Mouse (Mus musculus) thymus, postnatal 4 days (tissue): ENCODE results near the gene Dyrk1a.

Experiments used
- DNase-seq: peaks from one replicate; pipeline ENCODE4 v3.0.0; 2021

The Dyrk1a gene

DNA sequence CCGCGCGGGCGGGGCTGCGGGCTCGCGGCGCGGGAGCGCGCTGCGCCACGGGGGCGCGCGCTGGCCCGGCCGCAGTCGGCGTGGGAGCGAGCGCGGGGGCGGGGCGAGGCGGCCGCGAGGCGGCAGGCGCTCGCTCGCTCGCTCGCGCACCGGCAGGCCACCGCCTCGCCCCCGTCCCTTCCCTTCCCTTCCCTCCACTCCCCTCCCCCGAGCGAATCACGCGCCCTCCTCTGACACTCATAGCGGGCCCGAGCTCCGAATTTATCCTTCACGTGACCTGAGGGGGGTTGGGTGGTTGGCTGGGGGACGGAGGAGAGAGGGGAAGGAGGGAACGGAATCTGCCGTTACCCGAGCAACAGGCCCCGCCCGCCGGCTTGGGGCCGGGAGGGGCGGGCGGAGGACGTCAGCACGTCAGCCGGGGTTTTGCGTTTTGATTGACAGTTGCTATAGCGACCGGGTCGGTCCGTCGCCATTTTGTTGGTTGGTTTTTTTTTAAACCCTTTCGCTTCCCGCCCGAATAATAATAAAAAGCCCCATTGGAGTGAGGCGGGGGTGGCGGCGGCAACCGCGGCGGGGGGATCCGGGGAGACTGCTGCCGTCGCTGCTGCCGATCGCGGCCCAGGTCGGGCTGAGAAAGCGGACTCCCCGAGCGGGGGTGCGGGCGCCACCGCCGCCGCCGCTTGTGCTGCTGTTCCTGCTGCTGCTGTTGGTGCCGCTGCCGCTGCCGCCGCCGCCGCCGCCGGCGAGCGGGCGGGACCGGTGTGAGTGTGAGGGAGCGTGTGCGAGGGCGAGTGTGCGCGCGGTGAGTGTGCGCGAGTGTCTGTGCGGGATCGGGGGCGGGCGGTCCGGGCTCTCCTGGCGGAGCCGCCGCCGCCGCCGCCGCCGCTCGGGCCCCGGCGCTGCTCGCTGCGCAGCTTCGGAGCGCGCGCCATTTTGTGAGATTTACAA, at the start of gene Dyrk1a:
Gene Dyrk1a, plus strand, starts transcription at position 782 of the 948 bp plus-strand sequence.
- peak; percentile 100 for DNase-seq

DNA sequence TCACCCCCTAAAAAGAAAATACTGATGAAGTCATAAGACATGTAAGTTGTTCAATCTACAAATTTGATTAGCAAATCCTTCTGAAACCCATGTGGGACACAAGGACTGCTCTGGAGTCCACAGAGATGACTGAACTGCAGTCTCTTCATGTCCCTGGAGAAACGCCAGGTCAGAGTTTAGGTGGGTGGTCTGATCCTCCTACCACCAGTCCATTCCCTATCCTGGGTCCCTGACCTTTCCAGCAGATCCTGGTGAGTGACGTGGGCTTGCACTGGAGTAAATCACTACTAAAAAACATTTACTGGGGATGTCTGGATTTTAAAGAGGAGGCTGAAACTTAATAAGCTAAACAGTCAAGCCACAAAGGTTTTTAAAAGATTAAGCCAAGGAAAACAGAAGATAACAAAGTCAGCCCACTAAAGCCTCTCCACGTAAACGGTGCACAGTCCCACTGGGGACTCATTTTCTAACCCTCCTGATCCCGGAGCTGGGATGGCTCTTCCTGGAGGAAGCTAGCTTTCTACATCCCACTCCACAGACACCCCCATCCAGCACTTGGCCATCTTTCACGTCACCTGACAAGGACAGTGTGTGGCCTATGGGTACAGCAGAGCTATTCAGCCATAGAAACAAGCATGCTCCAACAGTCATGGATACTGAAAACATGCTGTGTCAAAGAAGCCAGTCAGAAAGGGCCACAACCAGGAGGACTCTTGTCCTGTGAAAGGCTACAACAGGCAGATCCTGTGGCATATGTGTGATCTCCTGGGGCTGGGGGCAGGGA, 46.0 kb upstream of the Dyrk1a start:
- DNase-seq = no peak

DNA sequence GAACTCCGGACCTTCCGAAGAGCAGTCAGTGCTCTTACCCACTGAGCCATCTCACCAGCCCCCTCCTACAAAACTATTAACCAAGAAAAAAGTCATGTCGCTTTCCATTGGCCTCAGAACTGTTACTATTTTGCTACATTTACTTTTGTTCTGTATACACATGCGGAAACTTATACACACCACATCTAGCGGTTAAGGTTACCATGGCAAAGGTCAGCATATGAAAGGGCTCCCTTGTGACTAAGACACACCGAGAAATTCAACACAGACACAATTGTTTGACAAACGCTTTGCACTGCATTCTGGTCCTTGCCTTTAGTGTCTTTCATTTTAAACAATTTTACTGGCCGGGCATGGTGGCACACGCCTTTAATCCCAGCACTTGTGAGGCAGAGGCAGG, 45.1 kb upstream of the Dyrk1a start:
- DNase-seq = no peak

DNA sequence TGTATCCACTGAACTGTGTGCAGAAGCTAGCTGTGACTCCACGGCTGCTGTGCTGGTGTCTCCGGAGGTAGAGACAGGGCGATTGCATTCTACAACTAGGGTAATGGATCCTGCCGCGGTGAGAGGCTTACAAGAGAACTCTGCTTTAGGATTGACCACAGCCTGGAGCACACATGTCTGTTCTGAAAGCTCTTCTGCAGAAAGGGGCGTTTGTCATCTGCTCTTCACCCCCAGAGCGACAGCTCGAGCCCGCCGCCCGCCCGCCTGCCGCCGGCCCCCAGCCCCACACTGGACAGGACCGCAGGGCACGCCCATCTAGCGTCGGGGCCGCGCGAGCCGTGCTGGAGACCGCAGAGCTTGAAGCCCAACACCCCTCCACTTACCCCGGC, 43.9 kb upstream of the Dyrk1a start:
- DNase-seq = no peak

DNA sequence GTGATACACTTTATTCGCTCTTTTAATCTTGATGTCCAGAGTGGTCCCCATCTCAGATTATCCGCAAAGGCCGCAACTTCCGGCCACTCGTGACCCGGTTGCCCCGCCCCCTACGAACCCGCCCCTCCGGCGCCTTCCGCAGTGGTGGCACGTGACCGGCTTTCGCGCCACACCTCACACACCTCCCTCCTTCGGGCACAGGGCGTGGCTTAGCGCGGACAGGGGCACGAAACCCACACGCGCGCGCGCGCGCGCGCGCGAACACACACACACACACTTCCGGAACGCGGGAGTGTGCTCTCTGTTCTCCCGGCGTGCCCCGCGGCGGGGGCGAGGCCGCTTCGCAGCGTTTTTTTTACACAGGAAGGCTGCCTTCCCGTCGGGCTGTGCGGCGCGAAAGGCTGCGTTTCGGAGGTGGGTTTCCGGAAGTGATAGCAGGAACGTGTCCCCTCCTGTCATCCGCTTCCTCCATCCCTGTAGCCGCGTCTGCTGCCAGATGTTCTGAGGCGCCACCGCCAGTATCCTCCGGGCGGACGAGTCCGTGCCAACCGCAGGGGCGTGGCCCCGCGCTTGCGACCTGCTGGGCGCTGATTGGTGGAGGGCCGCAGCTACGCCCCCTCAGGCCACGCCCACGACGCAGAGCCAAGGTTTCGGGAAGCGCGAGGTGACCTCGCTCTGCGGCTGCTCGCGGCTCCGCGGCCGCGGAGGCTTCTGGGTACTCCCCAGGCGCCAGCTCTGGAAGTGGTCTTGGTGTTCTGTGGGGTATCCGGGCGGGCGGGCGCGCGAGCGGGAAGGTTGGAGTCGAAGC, 43.3 kb upstream of the Dyrk1a start, which contains the start of gene Vps26c:
Gene Vps26c, minus strand, starts transcription at position 487 of the 808 bp plus-strand sequence.
- DNase-seq = peak; percentile 98

DNA sequence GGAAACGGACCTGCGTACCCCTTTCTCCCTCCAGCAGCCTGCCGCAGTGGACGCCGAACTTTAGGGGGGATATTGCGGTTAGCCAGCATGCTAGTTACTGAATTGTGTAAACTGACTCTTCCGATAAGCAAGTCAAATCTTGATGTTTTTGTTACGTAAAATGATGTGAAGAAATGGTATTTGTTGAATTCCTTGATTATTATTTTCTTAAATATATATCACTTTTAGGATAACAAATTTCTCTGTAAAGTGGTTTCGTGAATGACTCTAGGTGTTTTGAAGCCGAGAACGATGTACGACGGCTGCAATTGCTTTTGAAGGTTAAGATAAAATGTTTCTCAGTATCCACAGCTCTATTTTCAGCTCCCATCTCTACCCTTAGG, 42.7 kb upstream of the Dyrk1a start:
- DNase-seq = no peak

DNA sequence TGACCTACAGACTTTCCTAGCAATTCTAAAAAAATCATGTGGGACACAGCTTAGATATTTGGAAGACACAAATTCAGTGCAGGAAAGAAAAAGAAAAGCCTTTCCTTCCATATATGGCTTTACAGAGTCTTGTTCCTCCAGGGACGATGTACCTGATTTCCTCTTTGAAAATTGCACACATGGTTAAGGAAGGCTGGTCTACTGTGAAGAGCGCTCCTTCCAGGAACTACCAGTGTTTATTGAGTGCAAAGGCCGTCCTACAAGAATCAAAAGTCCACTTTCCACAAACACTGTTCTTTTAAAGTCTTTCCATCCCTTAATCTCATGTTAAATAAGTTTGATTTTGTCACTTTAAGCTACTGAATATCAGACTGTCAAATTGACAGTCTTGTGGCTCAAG, 42.3 kb upstream of the Dyrk1a start:
- no peak for DNase-seq

DNA sequence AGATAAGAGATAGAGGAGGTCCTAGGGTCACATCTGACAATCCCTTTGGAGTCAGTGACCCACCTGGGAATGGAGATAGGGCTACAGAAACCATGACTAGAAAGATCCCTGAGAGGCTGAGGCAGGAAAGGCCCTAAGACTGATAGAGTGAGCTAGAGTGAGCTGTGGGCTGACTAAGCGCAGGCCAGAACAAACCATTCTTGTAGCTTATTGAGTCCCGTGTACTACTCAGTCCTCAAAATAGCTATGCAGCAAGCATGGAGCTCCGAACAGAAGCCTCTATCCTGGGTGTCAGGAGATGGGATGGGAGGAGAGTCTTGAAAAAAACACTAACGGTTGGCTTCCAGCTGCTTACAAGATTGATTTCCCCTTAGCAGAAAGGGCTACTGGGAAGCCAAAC, 38.5 kb upstream of the Dyrk1a start:
- no peak for DNase-seq

DNA sequence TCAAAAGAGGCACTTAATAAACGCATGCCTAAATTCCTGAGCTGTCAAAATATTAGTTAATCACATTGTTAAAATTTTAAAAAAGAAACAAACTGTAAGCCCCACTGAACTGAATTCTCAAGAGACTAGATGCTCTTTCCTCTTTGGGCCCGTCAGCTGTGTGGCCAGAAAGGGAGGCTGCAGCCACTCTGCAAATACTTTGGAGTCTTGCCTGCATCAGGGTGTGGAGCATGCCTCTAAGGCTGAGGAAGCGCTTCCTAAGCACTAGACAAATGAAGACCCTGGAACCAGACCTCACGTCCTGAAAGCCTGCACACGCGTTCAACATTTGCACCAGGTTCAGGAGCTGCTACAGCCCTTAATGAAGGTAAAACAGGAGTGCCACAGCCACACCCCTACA, 36.1 kb upstream of the Dyrk1a start:
- no peak for DNase-seq

DNA sequence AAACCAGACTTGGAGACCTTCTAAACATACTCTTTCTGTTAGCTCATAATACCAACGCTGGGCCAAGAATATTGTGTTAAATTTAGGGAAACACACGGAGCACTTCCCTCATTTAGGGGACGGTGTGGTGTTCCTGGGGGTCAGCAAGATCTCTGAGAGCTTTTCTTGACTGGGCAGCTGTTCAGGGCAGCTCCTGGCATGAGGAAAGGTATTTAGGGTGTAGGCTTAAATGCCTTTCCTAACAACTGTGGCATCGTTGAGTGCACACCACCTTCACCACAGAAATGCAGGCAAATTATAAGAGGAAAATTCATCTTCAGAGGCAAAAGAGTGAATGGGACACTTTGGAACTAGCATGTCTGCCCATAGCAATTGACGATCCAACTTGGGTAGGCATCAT, 34.1 kb upstream of the Dyrk1a start:
- DNase-seq = no peak

DNA sequence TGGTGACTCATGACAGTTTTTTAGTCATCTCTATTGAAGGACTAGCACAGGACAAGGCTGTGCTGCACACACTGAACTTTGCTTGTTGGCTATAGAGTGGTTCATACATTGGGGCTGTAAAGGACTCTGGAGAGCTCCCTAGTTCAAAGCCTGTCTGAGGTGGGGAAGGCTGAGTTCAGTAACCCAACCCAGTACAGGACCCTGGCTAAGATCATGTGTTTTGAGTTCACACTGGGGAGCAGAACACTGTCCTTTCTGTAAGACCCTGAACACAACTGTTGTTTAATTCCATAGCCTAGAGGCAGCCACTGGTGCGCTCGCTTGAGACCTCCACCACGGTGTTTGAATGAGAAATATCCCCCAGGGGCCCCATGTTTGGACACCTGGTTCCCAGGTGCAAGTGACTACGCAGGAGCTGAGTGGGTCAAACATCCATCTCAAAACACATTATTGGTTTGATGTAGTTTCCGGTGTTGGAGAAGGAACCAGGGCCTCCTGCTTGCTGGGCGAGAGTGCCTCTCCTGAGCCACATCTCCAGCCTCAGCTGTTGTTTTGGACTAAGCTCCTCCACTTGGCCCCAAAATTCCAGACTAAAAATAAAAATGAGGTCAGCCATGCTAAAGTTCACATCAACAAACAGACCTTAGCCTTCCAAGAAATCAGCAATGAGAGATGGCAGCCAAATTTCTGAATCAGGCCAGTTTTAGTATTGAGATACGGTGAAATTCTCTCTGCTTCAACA, 33.2 kb upstream of the Dyrk1a start:
- no peak for DNase-seq

DNA sequence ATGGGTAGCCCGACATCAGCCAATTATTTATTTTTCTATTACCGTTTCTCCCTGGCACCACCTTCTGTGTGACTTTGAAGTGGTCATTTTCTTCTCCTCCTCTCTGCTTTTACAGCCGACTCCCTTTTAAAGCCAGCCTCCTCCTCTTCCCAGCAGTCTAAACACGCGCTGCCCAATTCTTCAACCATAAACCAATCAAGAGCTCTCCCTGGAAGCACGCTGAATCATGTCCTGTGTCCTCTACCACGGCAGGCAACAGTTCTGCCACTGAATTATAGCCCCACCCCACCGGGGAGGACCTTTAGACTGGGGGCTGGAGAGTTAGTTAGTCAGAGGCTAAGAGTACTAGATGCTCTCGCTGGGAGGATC, 32.7 kb upstream of the Dyrk1a start:
- DNase-seq = no peak

DNA sequence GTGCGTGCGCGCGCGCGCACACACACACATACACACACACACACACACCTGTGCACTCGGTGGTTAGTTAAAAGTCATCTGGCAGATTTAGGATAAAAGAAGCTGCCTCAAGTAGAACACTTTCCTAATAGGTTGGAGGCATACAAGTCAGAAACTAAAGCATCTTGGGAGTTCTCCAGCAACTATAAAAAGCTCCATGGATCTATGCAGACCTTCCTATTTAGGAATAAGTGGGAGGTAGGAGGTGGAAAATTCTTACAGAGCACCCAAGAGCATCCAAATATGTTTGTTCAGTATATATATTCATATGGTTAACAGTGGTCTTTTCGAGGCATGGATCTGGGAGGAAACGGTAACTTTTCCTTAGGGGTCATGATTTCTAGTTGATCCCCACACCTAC, 29.7 kb upstream of the Dyrk1a start:
- no peak for DNase-seq

DNA sequence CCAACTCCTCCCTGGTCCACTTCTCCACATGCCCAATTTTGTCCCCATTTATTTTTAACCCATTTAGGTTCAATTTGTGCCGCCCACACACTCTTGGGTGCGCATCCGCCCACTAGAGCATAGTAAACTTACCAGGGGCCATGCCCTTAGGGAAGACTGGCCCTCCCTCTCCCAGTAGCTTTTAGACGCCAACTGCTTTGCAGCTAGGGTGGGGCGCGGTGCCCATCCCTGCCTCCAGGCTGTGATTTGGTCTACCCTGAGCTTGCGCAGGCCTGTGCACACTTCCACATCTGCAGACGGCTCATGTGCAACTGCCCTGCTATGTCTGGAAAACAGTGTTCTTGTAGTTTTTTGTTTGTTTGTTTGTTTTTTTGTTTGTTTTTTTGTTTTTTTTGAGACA, 26.9 kb upstream of the Dyrk1a start:
- no peak for DNase-seq

DNA sequence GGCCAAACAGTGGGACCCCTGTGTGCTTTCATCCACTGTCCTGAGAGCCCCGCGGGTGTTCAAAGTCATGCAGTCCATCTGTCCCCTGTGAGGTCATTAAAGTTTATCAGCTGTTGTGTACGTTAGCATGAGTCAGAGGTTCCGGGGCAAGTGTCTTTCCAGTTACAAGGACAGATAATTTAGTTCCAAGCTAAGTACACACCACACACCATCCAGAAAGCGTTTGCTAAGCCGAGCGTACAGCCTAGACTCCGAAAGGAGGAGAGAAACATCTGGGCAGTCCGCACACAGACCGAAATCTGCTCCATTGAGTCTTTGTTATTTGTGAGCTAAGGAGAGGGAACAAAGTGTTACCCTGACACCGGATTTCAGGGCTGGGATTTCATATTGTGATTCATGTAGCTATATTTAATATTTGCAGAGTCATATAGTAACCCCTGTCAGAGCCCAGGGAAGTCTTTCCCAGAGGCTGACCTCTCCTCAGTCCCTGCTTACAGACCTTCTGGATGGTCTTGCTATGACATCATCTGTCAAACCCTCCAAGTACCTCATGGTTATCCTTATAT, 25.2 kb upstream of the Dyrk1a start:
- no peak for DNase-seq

DNA sequence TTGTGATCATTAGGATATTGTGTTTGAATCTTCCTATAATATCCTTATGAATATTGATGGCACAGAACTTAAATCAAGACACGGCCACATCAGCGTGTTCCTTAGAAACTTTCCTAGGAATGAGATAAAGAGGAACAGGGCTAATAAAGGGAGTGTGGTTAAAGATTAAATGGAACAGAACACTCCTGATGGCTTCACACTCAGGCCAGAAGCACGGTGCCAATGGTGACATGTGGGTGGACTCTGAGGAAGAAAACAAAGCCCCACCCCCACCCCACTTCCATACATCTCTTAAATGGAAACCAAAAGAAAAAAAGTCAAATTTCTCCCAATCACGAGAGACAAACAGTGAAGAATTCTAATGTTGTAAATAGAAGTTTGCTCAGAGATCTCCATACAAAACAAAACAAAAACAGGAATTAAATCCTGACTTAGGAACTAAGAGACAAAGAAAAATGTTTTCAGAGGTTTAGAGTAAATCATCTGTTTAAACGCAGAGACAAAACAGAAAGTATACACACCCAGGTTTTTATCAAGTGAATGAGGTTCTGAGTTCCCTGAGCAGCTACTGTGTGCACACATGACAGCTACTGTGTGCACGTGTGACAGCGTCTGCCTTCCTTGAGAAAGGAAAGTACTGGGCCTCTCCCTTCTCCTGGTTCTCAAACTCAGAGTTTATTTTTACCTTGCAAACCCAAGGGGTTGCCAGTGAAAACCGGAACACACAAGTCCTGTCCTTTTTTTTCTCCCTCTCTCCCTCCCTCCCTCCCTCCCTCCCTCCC, 23.8 kb upstream of the Dyrk1a start:
- DNase-seq = no peak

DNA sequence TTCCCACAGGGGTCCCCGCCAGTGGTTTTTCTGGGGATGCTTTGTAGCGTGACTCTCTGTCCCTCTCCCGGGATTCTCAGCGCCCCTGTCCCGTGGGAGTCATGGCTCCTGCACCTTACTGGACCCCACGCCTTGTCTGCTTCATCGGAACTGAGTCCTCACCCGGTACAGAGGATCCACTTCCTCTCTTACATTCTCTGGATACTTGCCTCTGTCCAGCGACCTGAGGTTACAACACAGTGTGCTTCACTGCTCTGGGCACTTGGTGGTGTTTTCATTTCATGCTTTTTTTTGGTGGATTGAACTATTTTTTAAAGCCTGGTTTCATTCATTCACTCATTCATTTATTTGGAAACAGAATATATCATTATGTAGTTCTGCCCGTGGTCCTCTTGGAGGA, 20.0 kb upstream of the Dyrk1a start:
- DNase-seq = no peak

DNA sequence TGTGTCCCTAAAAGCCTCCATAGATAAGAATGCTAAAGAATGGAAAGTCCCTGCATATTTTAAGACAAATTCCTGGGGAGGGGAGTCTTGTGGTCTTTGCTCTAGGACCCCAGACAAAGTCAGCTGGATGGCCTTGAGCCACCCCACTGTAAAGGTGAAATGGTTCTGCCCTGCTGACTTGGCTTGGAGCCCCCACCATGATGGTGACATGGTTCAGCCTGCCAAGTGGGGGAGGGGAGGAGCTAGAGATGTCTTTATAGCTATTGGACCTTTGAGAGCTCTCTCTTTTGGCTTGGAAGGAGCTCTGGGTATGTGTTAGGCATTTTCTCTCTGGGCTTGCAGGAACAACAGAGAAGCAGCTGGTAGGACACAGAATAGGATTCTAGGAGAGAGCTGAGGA, 17.9 kb upstream of the Dyrk1a start:
- no peak for DNase-seq

DNA sequence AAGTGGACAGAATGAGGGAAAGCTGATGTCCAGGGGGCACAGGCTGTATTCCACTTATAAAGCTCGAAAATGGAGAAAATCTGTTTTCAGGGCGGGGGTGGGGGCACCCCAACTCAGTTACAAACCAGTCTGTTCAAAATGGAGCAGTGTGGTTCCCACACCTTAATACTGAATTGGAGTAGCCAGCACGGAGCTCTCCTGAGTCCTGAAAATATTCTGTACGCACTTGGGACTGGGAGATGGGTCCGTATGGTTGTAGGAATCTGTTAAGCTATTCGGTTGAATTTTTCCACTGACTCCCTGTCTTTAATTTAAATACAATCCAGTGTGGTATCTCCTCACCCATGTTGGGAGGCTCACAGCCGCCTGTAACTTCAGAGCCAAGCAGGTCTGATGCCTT, 14.5 kb upstream of the Dyrk1a start:
- no peak for DNase-seq

DNA sequence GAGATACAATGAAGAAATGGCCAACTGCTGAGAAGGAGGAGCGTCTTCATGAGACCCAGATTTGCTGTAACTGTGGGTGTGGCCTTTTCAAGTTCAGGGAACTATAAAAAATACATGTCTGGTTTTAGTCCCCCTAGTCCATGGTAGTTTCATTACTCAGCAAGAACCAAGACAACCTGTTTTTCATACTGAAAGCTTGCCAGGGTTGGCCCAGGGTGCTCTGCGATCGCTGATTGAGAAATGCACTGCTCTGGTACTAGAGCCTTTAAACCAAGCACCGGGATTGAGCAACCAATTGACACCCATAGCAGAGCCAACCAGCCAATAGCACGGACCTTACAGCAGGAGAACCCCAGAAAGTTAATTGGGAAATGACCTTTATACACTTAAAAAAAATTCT, 13.6 kb upstream of the Dyrk1a start:
- DNase-seq = no peak

DNA sequence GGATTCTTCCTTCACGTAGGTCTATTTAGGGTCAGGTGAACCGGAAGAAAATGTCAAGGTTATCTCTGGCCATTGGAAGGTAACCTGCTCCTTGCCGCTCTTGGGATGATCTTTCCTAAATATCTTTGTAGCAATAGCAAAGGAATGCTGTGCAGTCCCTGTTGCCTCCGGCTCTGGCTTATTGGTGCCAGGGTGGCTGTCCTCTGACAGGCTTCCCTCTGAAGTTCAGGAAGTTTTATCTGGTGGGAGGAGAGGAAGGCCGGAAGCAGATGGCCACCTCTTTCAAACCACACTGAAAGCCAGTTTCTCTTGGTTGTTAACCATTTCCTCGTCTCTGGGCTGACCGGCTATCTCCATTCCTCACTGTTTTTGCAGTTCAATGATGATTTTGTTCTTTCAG, 10.5 kb upstream of the Dyrk1a start:
- no peak for DNase-seq
